Mouse (Mus musculus): Measurements from ENCODE around the gene Pdpn. TPM values are rescaled to one million over a fixed set of nuclear protein-coding genes. Genes with fewer than 3 reads are reported as not detected.

Gene Pdpn
- polyA plus RNA-seq, 1 experiment, result not detected

DNA sequence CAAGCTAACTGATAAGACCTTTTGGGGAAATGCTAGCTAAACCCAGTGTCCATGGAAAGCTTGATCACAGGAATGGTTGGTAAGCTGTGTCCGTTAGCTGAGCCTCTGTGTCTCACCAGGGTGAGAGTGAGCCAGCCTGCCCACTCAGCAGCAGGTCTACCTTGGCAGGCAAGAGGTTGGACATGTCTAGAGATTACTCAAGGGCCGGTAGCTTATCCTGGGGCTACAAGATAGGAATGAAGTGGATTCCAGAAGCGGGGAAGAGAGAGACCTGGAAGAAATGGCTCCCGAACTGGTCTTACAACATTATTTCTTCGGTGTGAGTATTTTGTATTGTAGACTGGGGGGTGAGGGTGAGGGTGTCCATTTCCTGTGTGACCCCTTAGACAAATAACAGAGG, 1.7 kb upstream of the Pdpn start:
- no peak for TF ChIP-seq GATA1 (IDR thresholded peaks at IDR 0.05; ENCODE audit: low read length)
- TF ChIP-seq TAL1 (IDR thresholded peaks at IDR 0.05; ENCODE audit: low read length), result no peak
- Histone ChIP-seq H3K9me3 (ENCODE audit: control insufficient read depth, low read length) (no peaks in the 10 kb centered on the region), H3K4me3 (replicated peaks) (no peak overlapping the region), H3K27me3 (ENCODE audit: control insufficient read depth) (peaks cover 47% of the 10 kb centered on the region), H3K4me1 (ENCODE audit: control insufficient read depth) (no peaks in the 10 kb centered on the region), H3K36me3 (ENCODE audit: control insufficient read depth) (no peaks in the 10 kb centered on the region)

DNA sequence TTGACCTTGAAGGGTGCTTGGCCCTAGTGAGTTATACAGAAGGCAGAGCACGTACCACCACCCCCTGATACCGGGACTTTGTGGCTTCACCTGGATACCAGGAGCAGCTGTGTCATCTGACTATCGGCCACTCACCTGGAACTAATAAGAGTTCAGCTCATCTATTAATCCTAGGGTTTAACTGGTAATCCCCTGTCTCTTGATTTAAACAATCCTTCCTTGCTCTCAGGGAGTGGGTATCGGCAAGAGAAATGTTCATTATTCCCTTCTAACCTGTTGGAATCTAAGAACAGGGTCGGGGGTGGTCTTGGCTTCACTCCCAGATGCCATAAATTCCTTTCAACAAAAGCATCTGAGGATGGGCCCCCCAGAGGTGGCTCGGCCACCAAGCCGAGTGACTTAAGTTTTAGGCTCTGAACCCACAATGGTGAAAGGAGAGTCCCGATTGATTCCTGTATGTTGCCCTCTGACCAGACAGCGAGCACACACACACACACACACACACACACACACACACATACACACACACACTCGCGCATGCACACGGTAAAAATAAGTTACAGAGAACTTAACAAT, 837 bp upstream of the Pdpn start:
- TF ChIP-seq TAL1 (IDR thresholded peaks at IDR 0.05; ENCODE audit: low read length) (no peak), GATA1 (IDR thresholded peaks at IDR 0.05; ENCODE audit: low read length) (no peak)
- no peaks in the 10 kb centered on the region for H3K36me3 ChIP-seq (ENCODE audit: control insufficient read depth)
- no peaks in the 10 kb centered on the region for H3K9me3 ChIP-seq (ENCODE audit: control insufficient read depth, low read length)
- H3K4me3 ChIP-seq (replicated peaks), result no peak overlapping the region
- peaks cover 49% of the 10 kb centered on the region for H3K27me3 ChIP-seq (ENCODE audit: control insufficient read depth)
- no peaks in the 10 kb centered on the region for H3K4me1 ChIP-seq (ENCODE audit: control insufficient read depth)

DNA sequence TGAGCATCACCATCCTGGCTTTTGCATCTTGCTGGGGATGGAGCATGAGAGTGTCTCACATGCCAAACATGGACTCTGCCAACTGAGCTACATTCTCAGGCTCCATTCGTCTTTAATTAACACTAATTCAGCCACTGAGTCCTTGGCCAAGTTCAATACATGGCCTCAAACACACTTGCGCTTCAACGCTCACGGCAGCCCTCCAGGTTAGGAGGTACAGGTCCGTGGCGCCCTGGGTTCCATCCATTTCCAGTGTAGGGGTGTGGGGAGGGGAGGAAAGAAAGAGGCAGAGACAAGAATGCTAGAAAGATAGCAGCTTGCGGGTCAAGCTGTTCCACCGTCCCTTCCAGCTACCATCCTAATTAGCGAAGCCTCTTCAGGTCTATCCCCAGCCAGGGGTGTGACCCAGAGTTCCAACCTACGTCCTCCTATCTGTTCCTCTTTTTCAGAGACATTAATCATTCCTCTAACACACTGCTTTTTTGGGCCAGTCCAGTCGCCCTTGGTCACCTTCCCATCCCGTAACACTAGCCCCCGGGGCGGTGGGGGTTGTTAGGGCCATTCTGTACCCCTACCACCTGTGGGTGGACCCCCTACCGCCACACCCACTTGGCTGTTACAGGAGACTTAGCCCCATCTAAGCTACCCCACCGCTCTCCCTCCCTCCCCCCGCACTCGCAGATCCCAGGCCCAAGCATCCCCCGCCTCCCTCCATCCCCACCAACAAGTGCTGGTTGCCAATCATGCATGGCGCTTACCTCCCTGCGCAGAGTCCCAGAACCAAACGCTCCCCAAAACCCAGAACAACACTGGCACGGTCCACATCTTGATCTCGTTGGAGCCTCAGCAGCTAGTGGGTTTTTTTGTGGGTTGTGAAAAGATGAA, 691 bp downstream of the Pdpn start:
- no peaks in the 10 kb centered on the region for H3K36me3 ChIP-seq (ENCODE audit: control insufficient read depth)
- no peak overlapping the region for H3K4me3 ChIP-seq (replicated peaks)
- H3K9me3 ChIP-seq (ENCODE audit: control insufficient read depth, low read length), result no peaks in the 10 kb centered on the region
- no peaks in the 10 kb centered on the region for H3K4me1 ChIP-seq (ENCODE audit: control insufficient read depth)
- peaks cover 49% of the 10 kb centered on the region for H3K27me3 ChIP-seq (ENCODE audit: control insufficient read depth)
- TF ChIP-seq GATA1 (IDR thresholded peaks at IDR 0.05; ENCODE audit: low read length), result no peak
- TF ChIP-seq TAL1 (IDR thresholded peaks at IDR 0.05; ENCODE audit: low read length), result no peak

DNA sequence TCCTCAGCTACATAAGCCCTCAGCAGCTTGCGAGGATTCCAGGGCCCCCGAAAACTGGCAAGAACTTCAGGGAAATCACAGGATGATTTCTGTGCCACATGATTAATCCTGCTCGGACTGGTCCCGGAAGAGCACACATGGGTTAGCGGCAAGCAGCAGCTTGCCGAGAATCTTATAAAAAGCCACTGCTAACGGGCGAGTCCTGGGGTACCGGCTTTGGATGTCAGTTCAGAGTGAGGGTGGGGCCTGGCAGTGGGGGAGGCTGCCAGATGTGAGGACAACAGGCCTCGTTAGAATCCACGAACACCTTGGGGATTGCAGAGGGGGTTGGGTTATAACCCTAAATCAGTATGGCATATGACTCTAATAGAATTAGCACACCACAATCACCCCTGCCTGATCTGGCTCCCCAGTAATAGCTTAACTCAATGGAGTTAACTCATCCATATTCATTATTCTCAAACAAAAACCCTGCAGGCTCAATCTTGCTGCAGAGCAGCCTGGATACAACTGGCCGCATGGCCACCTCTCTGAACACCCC, 2.3 kb downstream of the Pdpn start:
- Histone ChIP-seq H3K4me1 (ENCODE audit: control insufficient read depth) (no peaks in the 10 kb centered on the region), H3K9me3 (ENCODE audit: control insufficient read depth, low read length) (no peaks in the 10 kb centered on the region)

DNA sequence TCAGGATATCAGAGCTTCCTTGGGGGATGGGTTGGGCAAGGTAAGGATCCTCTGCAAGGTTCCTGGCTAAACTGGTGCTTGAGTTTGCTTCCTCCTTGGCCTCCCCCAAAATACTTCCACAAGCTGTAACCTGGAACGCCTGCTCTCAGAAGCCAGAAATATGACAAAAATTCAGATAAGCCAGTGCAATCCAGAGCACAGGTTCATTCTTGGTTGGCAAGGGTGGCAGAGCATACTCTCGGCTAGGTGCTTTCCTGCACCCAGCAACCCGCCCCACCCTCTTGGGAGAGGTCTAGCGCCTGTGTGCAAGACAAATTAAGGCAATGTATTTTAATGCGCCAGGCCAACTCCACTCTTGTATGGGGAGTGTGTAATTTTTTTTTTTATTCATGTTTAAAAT, 3.2 kb downstream of the Pdpn start:
- H3K4me3 ChIP-seq (replicated peaks), result no peak overlapping the region
- H3K36me3 ChIP-seq (ENCODE audit: control insufficient read depth), result no peaks in the 10 kb centered on the region
- H3K27me3 ChIP-seq (ENCODE audit: control insufficient read depth), result peaks cover 45% of the 10 kb centered on the region
- no peaks in the 10 kb centered on the region for H3K9me3 ChIP-seq (ENCODE audit: control insufficient read depth, low read length)
- TF ChIP-seq TAL1 (IDR thresholded peaks at IDR 0.05; ENCODE audit: low read length) (no peak), GATA1 (IDR thresholded peaks at IDR 0.05; ENCODE audit: low read length) (no peak)
- H3K4me1 ChIP-seq (ENCODE audit: control insufficient read depth), result no peaks in the 10 kb centered on the region

More for the DNA sequence above, 2.3 kb downstream of the Pdpn start:
- TF ChIP-seq TAL1 (IDR thresholded peaks at IDR 0.05; ENCODE audit: low read length), result no peak
- no peak for TF ChIP-seq GATA1 (IDR thresholded peaks at IDR 0.05; ENCODE audit: low read length)
- peaks cover 49% of the 10 kb centered on the region for H3K27me3 ChIP-seq (ENCODE audit: control insufficient read depth)
- H3K36me3 ChIP-seq (ENCODE audit: control insufficient read depth), result no peaks in the 10 kb centered on the region
- no peak overlapping the region for H3K4me3 ChIP-seq (replicated peaks)

DNA sequence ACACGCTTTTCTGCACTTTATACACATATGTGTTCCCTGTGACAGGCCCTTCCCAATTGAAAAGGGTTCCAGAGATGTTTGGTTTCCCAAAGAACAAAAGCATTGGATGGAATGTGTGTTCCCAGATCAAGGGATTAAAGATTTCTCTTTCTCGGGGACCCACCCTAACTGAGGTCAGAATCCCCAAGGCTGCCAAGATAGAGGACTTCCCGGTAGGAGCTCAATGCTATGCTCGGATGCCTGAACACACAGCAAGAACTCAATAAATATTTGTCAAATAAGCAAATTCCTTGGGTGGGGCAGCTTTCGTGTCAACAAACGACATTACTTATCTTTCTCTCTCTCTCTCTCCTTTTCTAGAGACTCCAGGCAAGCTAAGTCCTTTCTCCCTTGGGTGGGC, 5.0 kb downstream of the Pdpn start:
- TF ChIP-seq TAL1 (IDR thresholded peaks at IDR 0.05; ENCODE audit: low read length) (no peak), GATA1 (IDR thresholded peaks at IDR 0.05; ENCODE audit: low read length) (no peak)
- no peaks in the 10 kb centered on the region for H3K36me3 ChIP-seq (ENCODE audit: control insufficient read depth)
- H3K27me3 ChIP-seq (ENCODE audit: control insufficient read depth), result peaks cover 27% of the 10 kb centered on the region
- no peak overlapping the region for H3K4me3 ChIP-seq (replicated peaks)
- H3K9me3 ChIP-seq (ENCODE audit: control insufficient read depth, low read length), result no peaks in the 10 kb centered on the region
- no peaks in the 10 kb centered on the region for H3K4me1 ChIP-seq (ENCODE audit: control insufficient read depth)

DNA sequence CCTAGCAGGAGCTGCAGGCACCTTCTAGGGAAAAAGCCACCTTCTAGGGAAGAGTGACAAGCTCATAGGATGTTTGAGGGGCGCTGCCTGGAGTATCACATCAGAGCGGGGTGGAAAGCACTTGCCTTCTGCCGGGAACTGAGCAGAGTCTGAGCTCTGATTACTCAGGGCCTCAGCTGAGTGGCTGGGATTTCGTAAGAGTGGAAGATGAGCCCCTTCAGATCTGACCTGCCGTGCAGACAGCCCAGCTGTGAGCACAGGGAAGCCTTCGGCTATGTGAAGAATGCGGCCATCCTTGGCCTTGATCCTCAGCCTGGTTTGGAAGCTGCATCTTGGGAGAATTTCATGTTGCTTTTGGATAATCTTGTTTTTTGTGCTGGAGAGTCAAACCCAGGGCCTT, 10.5 kb downstream of the Pdpn start:
- H3K9me3 ChIP-seq (ENCODE audit: control insufficient read depth, low read length), result no peaks in the 10 kb centered on the region
- no peak overlapping the region for H3K4me3 ChIP-seq (replicated peaks)
- H3K36me3 ChIP-seq (ENCODE audit: control insufficient read depth), result no peaks in the 10 kb centered on the region
- TF ChIP-seq GATA1 (IDR thresholded peaks at IDR 0.05; ENCODE audit: low read length) (no peak), TAL1 (IDR thresholded peaks at IDR 0.05; ENCODE audit: low read length) (no peak)
- no peaks in the 10 kb centered on the region for H3K4me1 ChIP-seq (ENCODE audit: control insufficient read depth)
- no peaks in the 10 kb centered on the region for H3K27me3 ChIP-seq (ENCODE audit: control insufficient read depth)

DNA sequence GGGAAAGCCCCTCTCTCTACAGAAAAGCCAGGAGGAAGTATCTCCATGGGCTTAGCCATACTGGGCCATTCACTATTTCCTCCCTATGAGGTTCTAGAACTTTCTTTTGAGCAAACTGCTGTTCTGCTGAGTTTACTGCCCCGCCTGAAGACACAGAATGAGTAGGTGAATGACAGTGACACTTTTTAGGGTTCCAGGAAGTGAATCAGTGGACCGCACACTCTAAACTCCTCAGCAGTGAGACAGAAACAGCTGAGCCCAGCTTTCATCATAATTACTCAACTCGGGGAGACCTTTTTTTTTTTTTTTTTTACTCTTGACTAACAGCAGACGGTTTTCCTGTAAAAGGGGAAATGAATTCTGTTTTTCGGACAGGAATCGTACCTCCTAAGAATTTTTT, 10.9 kb downstream of the Pdpn start:
- no peak for TF ChIP-seq GATA1 (IDR thresholded peaks at IDR 0.05; ENCODE audit: low read length)
- no peak for TF ChIP-seq TAL1 (IDR thresholded peaks at IDR 0.05; ENCODE audit: low read length)
- no peaks in the 10 kb centered on the region for H3K9me3 ChIP-seq (ENCODE audit: control insufficient read depth, low read length)
- H3K4me3 ChIP-seq (replicated peaks), result no peak overlapping the region
- H3K36me3 ChIP-seq (ENCODE audit: control insufficient read depth), result no peaks in the 10 kb centered on the region
- no peaks in the 10 kb centered on the region for H3K27me3 ChIP-seq (ENCODE audit: control insufficient read depth)
- H3K4me1 ChIP-seq (ENCODE audit: control insufficient read depth), result no peaks in the 10 kb centered on the region

DNA sequence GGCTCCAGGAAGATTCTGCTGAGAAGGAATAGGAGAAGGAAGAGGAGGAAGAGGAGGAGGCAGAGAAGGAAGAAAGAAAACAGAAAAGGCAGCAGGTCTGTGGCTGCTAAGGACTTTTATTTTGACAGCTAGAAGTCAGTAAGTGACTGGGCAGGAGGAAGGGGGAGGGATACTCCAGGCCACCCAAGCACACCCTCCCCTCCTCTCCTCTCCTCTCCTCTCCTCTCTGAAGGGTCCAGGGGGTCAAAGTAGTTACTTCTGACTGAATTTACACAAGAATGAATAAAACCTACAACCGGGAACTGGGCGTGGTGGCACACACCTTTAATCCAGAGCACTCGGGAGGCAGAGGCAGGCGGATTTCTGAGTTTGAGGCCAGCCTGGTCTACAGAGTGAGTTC, 12.3 kb downstream of the Pdpn start:
- H3K27me3 ChIP-seq (ENCODE audit: control insufficient read depth), result no peaks in the 10 kb centered on the region
- no peaks in the 10 kb centered on the region for H3K9me3 ChIP-seq (ENCODE audit: control insufficient read depth, low read length)
- no peak overlapping the region for H3K4me3 ChIP-seq (replicated peaks)
- TF ChIP-seq TAL1 (IDR thresholded peaks at IDR 0.05; ENCODE audit: low read length), result no peak
- no peak for TF ChIP-seq GATA1 (IDR thresholded peaks at IDR 0.05; ENCODE audit: low read length)
- no peaks in the 10 kb centered on the region for H3K36me3 ChIP-seq (ENCODE audit: control insufficient read depth)
- no peaks in the 10 kb centered on the region for H3K4me1 ChIP-seq (ENCODE audit: control insufficient read depth)
